Mouse (Mus musculus) CH12.LX (cell line): ENCODE results near the gene Fat1.

Experiments used
- CTCF ChIP-seq, 2 experiments: IDR thresholded peaks in 1 of 2; conservative IDR thresholded peaks in 1 of 2; 2 replicates each; pipeline ENCODE4 v1.5.1; 2011 to 2012; ENCODE audit warnings: low read depth in 2 of 2, low read length in 2 of 2, improper control_type of control experiment in 1 of 2, inconsistent platforms in 1 of 2, mild to moderate bottlenecking in 1 of 2, moderate library complexity in 1 of 2
- IRF4 ChIP-seq: IDR thresholded peaks from 2 replicates; pipeline ENCODE4 v1.6.1; 2014; ENCODE audit warnings: low read depth, mild to moderate bottlenecking, inconsistent platforms, low read length, improper control_type of control experiment

- TF ChIP-seq IRF4 = no peak
- no peak for TF ChIP-seq CTCF (conservative IDR thresholded peaks at IDR 0.05 in 1 of 2, IDR thresholded peaks at IDR 0.05 in 1 of 2; ENCODE audit: low read depth in 2 of 2, low read length in 2 of 2)
Measured at GRCm38 (mm10) chr8:44991700-44992487, 56.6 kb downstream of the Fat1 start.
